Mouse (Mus musculus) mesoderm, embryonic 11.5 days (tissue): ENCODE measurements around the gene Hes1.

Experiments
- DNase-seq: peaks from one replicate; pipeline ENCODE4 v3.0.0-alpha.2; 2012; ENCODE audit warnings: low read depth, low spot score

Hes1 gene

GRCm38 (mm10) chr16:30050767-30051490 lies 13.3 kb upstream of the Hes1 start:
- DNase-seq, result no peak

- no peak for DNase-seq
These were observed 11.9 kb upstream of the Hes1 start for GRCm38 (mm10) chr16:30052271-30052670.

- DNase-seq, result no peak
These were observed 11.2 kb upstream of the Hes1 start for GRCm38 (mm10) chr16:30052839-30053511.

- DNase-seq, result no peak
These were observed 9.6 kb upstream of the Hes1 start for GRCm38 (mm10) chr16:30054541-30054940.

GRCm38 (mm10) chr16:30055361-30055889 lies 8.8 kb upstream of the Hes1 start:
- DNase-seq, result no peak

GRCm38 (mm10) chr16:30055927-30056326 lies 8.3 kb upstream of the Hes1 start:
- DNase-seq, result no peak

GRCm38 (mm10) chr16:30056906-30057305 lies 7.3 kb upstream of the Hes1 start:
- DNase-seq, result no peak

- no peak for DNase-seq
These were observed 5.0 kb upstream of the Hes1 start for GRCm38 (mm10) chr16:30058974-30059717.

- DNase-seq, result no peak
These were observed 3.8 kb upstream of the Hes1 start for GRCm38 (mm10) chr16:30060412-30060811.

- peak; percentile 40 for DNase-seq
These were observed 1.7 kb upstream of the Hes1 start for GRCm38 (mm10) chr16:30062242-30063030.

GRCm38 (mm10) chr16:30063121-30063881 lies 883 bp upstream of the Hes1 start:
- peak; percentile 82 for DNase-seq

- DNase-seq, result no peak
These were observed 429 bp downstream of the Hes1 start for GRCm38 (mm10) chr16:30064613-30065012.

- peak; percentile 98 for DNase-seq
These were observed 893 bp downstream of the Hes1 start for GRCm38 (mm10) chr16:30065077-30065476.

GRCm38 (mm10) chr16:30065537-30066183 lies 1.5 kb downstream of the Hes1 start:
- peak; percentile 77 for DNase-seq

- DNase-seq, result peak; percentile 80
These were observed 2.1 kb downstream of the Hes1 start for GRCm38 (mm10) chr16:30066184-30066851.

- peak; percentile 76 for DNase-seq
These were observed 2.7 kb downstream of the Hes1 start for GRCm38 (mm10) chr16:30066852-30067301.

GRCm38 (mm10) chr16:30068041-30069020 lies 4.1 kb downstream of the Hes1 start:
- peak; percentile 91 for DNase-seq

GRCm38 (mm10) chr16:30069580-30069949 lies 5.4 kb downstream of the Hes1 start:
- peak; percentile 41 for DNase-seq
